Mouse (Mus musculus): ENCODE measurements around the gene Rab33a.

Gene Rab33a

DNA sequence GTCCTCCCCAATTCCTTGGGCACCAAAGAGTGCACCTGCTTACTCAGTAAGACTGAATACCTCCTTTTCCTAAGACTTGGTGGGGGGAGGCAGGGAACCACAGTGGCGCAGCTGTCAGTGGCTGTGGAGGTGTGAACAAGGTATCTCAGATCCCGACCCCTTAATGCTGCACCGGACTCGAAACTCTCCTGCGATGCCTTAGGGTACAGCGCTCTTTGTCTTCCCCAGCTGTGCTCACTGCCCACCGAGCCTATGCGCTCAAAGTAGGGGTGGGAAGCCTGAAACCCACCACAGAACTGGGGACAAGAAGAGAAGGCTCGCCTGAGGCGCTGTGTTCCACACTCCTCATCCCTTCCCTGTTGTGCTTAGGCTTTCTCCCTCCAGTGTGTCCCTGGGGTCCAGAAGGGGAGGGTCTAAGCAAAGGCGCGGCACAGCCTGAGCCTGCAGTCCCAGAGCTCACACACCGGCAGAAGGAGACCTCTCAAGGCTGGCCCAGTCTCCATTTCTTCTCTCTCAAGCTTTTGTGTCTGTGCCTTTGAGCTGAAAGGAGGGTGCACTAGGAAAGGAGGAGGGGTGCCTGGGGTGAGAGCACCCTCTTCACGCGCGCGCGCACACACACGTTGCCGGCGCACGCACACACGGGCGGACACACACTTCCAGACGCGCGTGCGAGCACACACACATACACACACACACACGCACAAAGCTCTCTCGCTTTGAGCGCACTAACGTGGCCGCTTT is at the start of gene Rab33a:
Gene Rab33a, plus strand, starts transcription at position 478 of the 741 bp plus-strand sequence.
- DNase-seq (ENCODE audit: low spot score in 2 of 2): no peak

GRCm38 (mm10) chrX:48481095-48481494 is 38.0 kb upstream of the Rab33a start:
- no peak for DNase-seq (ENCODE audit: low spot score in 2 of 2)

DNA sequence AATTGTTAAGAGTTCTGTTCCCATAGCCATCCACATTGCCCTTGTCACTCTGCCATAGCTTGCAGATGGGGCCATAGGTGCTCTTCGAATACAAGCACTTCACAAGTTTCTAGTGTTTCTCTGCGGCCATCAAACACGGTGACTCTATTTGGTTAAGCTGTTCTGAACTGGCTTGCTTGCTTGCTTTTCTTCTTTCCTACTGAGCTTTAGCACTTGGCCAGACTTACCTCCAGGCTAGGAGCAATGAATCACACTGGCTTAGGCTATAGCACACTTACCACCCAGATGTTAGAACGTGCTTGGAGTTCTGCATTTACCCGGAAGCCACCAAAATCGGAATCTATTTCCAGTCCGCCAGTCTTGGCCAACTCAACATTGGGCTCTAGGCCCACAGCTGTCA is 37.4 kb upstream of the Rab33a start:
- DNase-seq (ENCODE audit: low spot score in 2 of 2): no peak

DNA sequence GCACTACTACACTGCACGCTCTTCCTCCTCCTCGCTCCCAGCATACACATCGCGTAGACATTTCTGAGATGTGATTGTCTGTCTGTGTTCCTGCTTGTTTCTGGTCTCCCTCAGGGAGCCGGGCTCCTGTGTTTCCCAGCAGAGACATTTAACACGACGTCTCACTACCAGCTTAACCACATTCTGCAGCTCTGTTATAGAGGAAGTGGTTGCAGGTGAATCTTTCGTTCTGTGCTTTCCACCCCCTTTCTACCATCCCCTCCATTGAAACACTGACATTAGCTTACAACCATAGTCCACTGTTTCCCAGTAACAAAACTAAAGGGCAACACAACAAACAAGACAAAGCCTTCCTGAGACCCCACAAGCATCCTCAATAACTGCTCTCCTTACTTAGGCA is 25.3 kb upstream of the Rab33a start:
- no peak for DNase-seq (ENCODE audit: low spot score in 2 of 2)

DNA sequence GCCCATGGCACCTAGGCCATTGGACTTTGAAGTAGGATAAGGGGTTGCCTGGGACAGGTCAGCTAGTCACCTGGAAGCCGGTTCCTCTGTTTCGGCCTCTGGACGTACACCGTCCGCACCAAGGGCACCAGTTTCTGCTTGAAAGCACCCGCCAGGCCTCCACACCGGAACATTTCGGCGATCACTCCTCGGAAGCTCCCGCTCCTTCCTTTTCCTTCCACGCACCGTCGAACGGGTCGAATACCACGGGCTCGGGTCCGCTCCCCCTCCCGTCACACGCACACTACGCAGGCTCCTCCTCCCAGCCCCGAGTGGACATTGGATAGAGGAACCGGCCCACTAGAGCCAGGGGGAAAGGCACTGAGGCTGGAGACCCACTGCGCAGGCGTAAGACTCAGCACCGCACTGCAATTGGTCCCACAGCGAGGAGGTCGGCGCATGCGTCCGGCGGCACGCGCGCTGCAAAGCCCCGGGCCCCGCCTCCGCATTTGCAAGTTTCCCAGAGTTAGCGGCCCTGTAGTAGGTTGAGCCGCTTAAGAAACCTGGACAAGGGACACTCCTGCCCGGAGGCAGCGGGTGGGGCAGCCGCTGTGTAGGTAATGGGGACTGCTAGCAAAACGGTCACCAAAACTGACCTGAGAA is 5.8 kb upstream of the Rab33a start, which contains the start of gene Aifm1:
Gene Aifm1, minus strand, starts transcription at position 398 of the 642 bp plus-strand sequence.
- peak; percentile 85 to 89 for DNase-seq (ENCODE audit: low spot score in 2 of 2)

GRCm38 (mm10) chrX:48513824-48514223 is 5.3 kb upstream of the Rab33a start:
- no peak for DNase-seq (ENCODE audit: low spot score in 2 of 2)

- no peak for DNase-seq (ENCODE audit: low spot score in 2 of 2)
Observed at GRCm38 (mm10) chrX:48518211-48518807, 776 bp upstream of the Rab33a start.

- no peak for DNase-seq (ENCODE audit: low spot score in 2 of 2)
Observed at GRCm38 (mm10) chrX:48519549-48520085, 532 bp downstream of the Rab33a start.

- no peak for DNase-seq (ENCODE audit: low spot score in 2 of 2)
Observed at GRCm38 (mm10) chrX:48521651-48522050, 2.6 kb downstream of the Rab33a start.

GRCm38 (mm10) chrX:48523512-48523911 is 4.4 kb downstream of the Rab33a start:
- DNase-seq (ENCODE audit: low spot score in 2 of 2): no peak

GRCm38 (mm10) chrX:48525332-48525731 is 6.2 kb downstream of the Rab33a start:
- no peak for DNase-seq (ENCODE audit: low spot score in 2 of 2)

GRCm38 (mm10) chrX:48525866-48526265 is 6.8 kb downstream of the Rab33a start:
- DNase-seq (ENCODE audit: low spot score in 2 of 2): no peak

DNA sequence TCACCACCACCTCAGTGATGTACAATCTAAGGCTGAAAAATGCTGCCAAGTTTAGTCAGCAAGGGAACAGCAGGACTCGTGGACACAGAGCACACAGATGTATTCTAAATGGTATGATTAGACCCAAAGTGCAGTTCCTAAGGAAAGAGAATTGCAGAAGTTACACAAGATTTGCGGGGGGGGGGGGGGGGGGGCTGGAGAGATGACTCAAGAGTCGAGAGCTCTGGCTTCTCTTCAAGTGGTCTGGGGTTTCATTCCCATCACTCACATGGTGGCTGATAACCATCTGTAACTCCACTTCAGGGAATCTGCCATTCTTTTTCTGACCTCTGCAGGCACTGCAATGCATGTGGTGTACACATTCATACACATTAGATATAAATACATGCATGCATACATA is 7.3 kb downstream of the Rab33a start:
- no peak for DNase-seq (ENCODE audit: low spot score in 2 of 2)

DNA sequence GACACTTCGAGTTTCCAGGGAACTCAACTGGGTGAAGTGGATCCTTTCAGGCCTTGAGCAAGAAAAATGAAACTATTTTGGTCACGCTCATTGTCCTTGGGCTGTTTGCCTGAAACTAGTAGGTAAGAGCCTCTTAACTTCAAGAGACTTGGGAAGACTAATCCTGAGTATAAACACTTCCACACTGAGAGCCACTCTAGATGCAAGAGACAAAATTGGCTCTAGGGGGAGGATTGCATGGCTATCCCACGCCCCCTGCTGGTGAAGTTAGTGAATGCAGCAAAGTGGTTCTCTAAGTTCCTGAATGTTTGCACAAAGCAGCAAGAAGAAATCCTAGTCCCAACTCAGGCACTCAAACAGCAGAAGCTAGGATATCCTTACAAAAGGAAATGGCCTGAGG is 13.1 kb downstream of the Rab33a start:
- DNase-seq (ENCODE audit: low spot score in 2 of 2): peak; percentile 44 to 77

Data from urinary bladder, postnatal 4 days (tissue).